8 mouse cellular contexts compared by ENCODE assay signal in the genomic region with DNA sequence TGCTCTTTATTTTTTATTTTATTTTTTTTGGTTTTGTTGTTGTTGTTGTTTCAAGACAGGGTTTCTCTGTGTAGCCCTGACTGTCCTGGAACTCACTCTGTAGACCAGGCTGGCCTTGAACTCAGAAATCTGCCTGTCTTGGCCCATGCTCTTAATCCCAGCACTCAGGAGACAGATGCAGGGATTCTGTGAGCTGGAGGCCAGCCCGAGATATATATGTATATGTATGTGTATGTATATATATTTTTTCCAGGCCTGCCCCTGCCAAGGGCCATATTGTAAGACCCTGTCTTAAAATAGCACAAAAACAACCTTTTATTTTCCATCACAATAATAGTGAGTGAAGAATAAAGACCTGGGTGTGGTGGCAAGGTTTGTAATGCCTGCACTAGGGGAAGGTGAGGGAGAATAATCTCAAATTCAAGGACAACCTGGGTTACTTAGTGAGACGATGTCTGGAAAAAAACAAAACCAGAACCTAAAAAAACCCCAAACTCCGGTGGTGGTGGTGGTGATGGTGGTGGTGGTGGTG. TPM values are rescaled to one million over a fixed set of nuclear protein-coding genes. Genes with fewer than 3 reads are reported as not detected.
DNase-seq lines count a peak whose midpoint lies in the region; ATAC-seq and TF ChIP-seq lines count a peak whose summit lies in the region.

No protein-coding gene starts in this region.

- no peaks in the 10 kb centered on the region for H3K36me3 ChIP-seq in lung, embryonic 15.5 days
- no peaks in the 10 kb centered on the region for H3K36me3 ChIP-seq in intestine, postnatal 0 days (ENCODE audit: control insufficient read depth, insufficient read depth)
- no peaks in the 10 kb centered on the region for H3K36me3 ChIP-seq in neural tube, embryonic 13.5 days

- H3K4me2 ChIP-seq in lung, embryonic 15.5 days: peak overlapping the region; percentile 88; the same call in 1 of the 2 replicates
- peak overlapping the region; percentile 69 for H3K4me2 ChIP-seq in intestine, postnatal 0 days (replicated peaks; ENCODE audit: low read depth)
- peak overlapping the region; percentile 79 for H3K4me2 ChIP-seq in neural tube, embryonic 13.5 days

- no peaks in the 10 kb centered on the region for H3K9me3 ChIP-seq in lung, embryonic 15.5 days
- no peaks in the 10 kb centered on the region for H3K9me3 ChIP-seq in intestine, postnatal 0 days (ENCODE audit: control insufficient read depth)
- no peaks in the 10 kb centered on the region for H3K9me3 ChIP-seq in neural tube, embryonic 13.5 days

- no peak for ATAC-seq in lung, embryonic 15.5 days (ENCODE audit: borderline replicate concordance, extremely low read depth, low FRiP score, low TSS enrichment)
- ATAC-seq in intestine, postnatal 0 days: no peak
- no peak for ATAC-seq in neural tube, embryonic 13.5 days (ENCODE audit: low read depth)

- H3K9ac ChIP-seq in lung, embryonic 15.5 days: no peak overlapping the region
- H3K9ac ChIP-seq in intestine, postnatal 0 days (ENCODE audit: low read depth, low read length): no peak overlapping the region
- H3K9ac ChIP-seq in neural tube, embryonic 13.5 days: 0 out of 2 replicates have a peak overlapping the region, but pooled peaks have one; percentile 74

- no peak for TF ChIP-seq CTCF in intestine, postnatal 0 days (IDR thresholded peaks at IDR 0.05; ENCODE audit: low read depth)

- peaks cover 47% of the 10 kb centered on the region for H3K4me1 ChIP-seq in lung, embryonic 15.5 days
- peaks cover 13% of the 10 kb centered on the region; the same call in 1 of the 2 replicates for H3K4me1 ChIP-seq in intestine, postnatal 0 days (replicated peaks; ENCODE audit: control insufficient read depth, insufficient read depth, low read length)
- H3K4me1 ChIP-seq in neural tube, embryonic 13.5 days (replicated peaks): peaks cover 43% of the 10 kb centered on the region

- no peaks in the 10 kb centered on the region for H3K27me3 ChIP-seq in lung, embryonic 15.5 days
- no peaks in the 10 kb centered on the region for H3K27me3 ChIP-seq in intestine, postnatal 0 days (replicated peaks; ENCODE audit: control insufficient read depth, insufficient read depth, low read length)
- H3K27me3 ChIP-seq in neural tube, embryonic 13.5 days: peaks cover 4% of the 10 kb centered on the region; the same call in 1 of the 2 replicates

- no peak overlapping the region for H3K27ac ChIP-seq in lung, embryonic 15.5 days
- no peak overlapping the region for H3K27ac ChIP-seq in intestine, postnatal 0 days (ENCODE audit: low read depth, low read length)
- no peak overlapping the region for H3K27ac ChIP-seq in neural tube, embryonic 13.5 days (replicated peaks)

- DNase-seq in cerebellum, adult 9-10 months: peak; percentile 65
- no peak for DNase-seq in cerebellum, adult 11 months
- DNase-seq in lung, postnatal 10 days: no peak
- DNase-seq in left cerebral cortex, postnatal 25 days (ENCODE audit: low spot score in 2 of 2): no peak
- DNase-seq in embryo, embryonic 10 days (ENCODE audit: low spot score): no peak

- intact Hi-C loops in left cerebral cortex, postnatal 25 days (cut with DNase I): no loop called here

- no peak overlapping the region for H3K4me3 ChIP-seq in lung, embryonic 15.5 days
- H3K4me3 ChIP-seq in intestine, postnatal 0 days (ENCODE audit: low read depth, low read length): no peak overlapping the region
- H3K4me3 ChIP-seq in neural tube, embryonic 13.5 days: 0 out of 2 replicates have a peak overlapping the region, but pooled peaks have one; percentile 40

- 48% methylated on average over 3 of the region's 3 CpGs for WGBS in lung, embryonic 15.5 days
- WGBS in intestine, postnatal 0 days: 70% methylated on average over 3 of the region's 3 CpGs
- 66% methylated on average over 3 of the region's 3 CpGs for WGBS in neural tube, embryonic 13.5 days

RNA-seq across cellular contexts. Expression of a gene that starts 5.1 kb away (rescaled TPM):
- 69.3 and 71.1 TPM in 2 replicates for polyA plus RNA-seq in lung, embryonic 15.5 days (2015; fragmentation: Nextera tagmentation; extraction: Ambion mirVana)
- polyA plus RNA-seq in intestine, postnatal 0 days (2015; fragmentation: Nextera tagmentation; extraction: Ambion mirVana): 14.5 TPM in 2 replicates
- 28.4 and 29.2 TPM in 2 replicates for polyA plus RNA-seq in neural tube, embryonic 13.5 days (2015; fragmentation: Nextera tagmentation; extraction: Ambion mirVana)
- 10 to 100 TPM; 16.9 to 18.2 TPM for total RNA-seq in left cerebral cortex, postnatal 25 days (2021)

RNA-seq across cellular contexts. Expression of a gene that starts 5.9 kb away (rescaled TPM):
- 9.1 and 10.3 TPM in 2 replicates for polyA plus RNA-seq in lung, embryonic 15.5 days (2015; fragmentation: Nextera tagmentation; extraction: Ambion mirVana)
- 13.4 and 13.8 TPM in 2 replicates for polyA plus RNA-seq in intestine, postnatal 0 days (2015; fragmentation: Nextera tagmentation; extraction: Ambion mirVana)
- 14.7 and 16.8 TPM in 2 replicates for polyA plus RNA-seq in neural tube, embryonic 13.5 days (2015; fragmentation: Nextera tagmentation; extraction: Ambion mirVana)
- 10 to 100 TPM; 29.1 to 29.5 TPM for total RNA-seq in left cerebral cortex, postnatal 25 days (2021)

RNA-seq across cellular contexts. Expression of a gene that starts 20.0 kb away (rescaled TPM):
- 207 and 211 TPM in 2 replicates for polyA plus RNA-seq in lung, embryonic 15.5 days (2015; fragmentation: Nextera tagmentation; extraction: Ambion mirVana)
- polyA plus RNA-seq in intestine, postnatal 0 days (2015; fragmentation: Nextera tagmentation; extraction: Ambion mirVana): 24.3 and 26.2 TPM in 2 replicates
- polyA plus RNA-seq in neural tube, embryonic 13.5 days (2015; fragmentation: Nextera tagmentation; extraction: Ambion mirVana): 22.7 and 33.0 TPM in 2 replicates
- under 1 TPM; 0.73 to 0.99 TPM for total RNA-seq in left cerebral cortex, postnatal 25 days (2021)

RNA-seq across cellular contexts. Expression of a gene that starts 22.8 kb away (rescaled TPM):
- 61.6 and 66.6 TPM in 2 replicates for polyA plus RNA-seq in lung, embryonic 15.5 days (2015; fragmentation: Nextera tagmentation; extraction: Ambion mirVana)
- polyA plus RNA-seq in intestine, postnatal 0 days (2015; fragmentation: Nextera tagmentation; extraction: Ambion mirVana): 45.3 and 50.3 TPM in 2 replicates
- polyA plus RNA-seq in neural tube, embryonic 13.5 days (2015; fragmentation: Nextera tagmentation; extraction: Ambion mirVana): 268 and 282 TPM in 2 replicates
- total RNA-seq in left cerebral cortex, postnatal 25 days (2021): 1,000 to 10,000 TPM; 1,099 to 1,151 TPM

RNA-seq across cellular contexts. Expression of a gene that starts 29.6 kb away (rescaled TPM):
- 21.7 and 24.0 TPM in 2 replicates for polyA plus RNA-seq in lung, embryonic 15.5 days (2015; fragmentation: Nextera tagmentation; extraction: Ambion mirVana)
- polyA plus RNA-seq in intestine, postnatal 0 days (2015; fragmentation: Nextera tagmentation; extraction: Ambion mirVana): 7.2 and 11.3 TPM in 2 replicates
- 8.0 and 8.4 TPM in 2 replicates for polyA plus RNA-seq in neural tube, embryonic 13.5 days (2015; fragmentation: Nextera tagmentation; extraction: Ambion mirVana)
- 100 to 1,000 TPM in 1 of 2 experiments, 10 to 100 TPM in 1; 98.9 to 108 TPM for total RNA-seq in left cerebral cortex, postnatal 25 days (2021)
